Mouse (Mus musculus): ENCODE measurements around the gene H2al1n.
A peak's percentile ranks its signal among the peaks of the same experiment; 100 is the strongest.
"Not testable (repeated sequence)": the region's sequence is repeated elsewhere in the genome, so short reads cannot be mapped to it uniquely, and the experiment has no call there.

H2al1n gene

DNA sequence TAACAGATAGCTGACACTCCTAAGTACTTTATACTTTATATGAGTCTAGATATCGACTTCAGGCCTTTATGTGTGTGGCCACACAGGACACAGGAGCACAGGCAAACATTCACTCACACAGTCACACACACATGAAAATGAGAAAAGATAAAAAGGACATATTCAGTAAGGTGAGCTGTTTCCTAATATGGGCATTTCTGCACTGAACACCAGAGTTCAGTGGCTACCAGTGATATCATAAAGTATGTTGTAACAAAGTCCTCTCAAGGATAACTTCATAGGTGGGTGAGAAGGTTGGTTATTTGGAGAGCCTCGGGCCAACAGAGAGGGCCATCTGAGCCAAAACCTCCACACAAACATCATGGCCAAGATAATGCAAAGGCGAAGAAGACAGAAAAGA is at the start of gene H2al1n:
Gene H2al1n (plus strand): TSS at position 301 of the 400 bp plus-strand sequence.
- DNase-seq (ENCODE audit: low spot score in 2 of 2): not testable (repeated sequence)

- DNase-seq (ENCODE audit: low spot score in 2 of 2): no peak
These were observed 11.7 kb upstream of the H2al1n start for GRCm38 (mm10) chrX:14199284-14199683.

DNA sequence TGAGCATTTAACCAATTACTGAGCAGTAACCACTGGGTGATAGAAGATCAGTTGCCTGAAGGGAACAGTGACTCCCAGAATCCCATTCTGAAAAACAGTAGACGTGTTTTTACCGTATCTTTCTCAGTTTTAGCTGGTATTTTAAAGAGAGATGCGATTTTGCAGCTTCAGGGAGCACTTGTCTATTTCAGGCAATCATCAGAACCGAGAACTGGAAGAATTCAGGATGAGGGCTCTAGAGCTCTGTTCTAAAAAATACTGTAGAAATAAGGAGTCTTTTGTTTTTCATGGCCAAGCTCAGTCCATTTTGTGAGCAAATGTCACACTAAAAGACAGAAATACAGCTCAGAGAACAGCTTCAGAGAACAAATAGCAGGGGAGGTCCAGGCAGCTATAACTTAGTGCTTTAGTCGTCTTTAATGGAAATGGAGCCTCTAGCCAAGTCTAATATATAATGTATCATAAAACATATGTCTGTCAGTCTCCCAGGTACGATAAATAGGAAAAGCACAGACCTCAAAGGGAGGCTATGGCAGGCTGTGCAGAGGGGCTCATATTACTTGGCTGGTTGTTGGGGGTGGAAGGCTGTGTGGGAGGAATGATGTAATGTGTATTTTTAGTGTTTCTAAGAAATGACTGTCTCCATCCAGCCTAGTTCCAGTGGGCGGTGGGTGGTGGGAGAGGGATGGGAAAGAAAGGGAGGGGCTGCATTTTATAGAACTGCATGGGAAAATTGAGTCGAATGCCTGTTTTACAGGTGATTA is 4.7 kb upstream of the H2al1n start:
- DNase-seq (ENCODE audit: low spot score in 2 of 2): peak in 1 of 2 experiments; percentile 39

DNA sequence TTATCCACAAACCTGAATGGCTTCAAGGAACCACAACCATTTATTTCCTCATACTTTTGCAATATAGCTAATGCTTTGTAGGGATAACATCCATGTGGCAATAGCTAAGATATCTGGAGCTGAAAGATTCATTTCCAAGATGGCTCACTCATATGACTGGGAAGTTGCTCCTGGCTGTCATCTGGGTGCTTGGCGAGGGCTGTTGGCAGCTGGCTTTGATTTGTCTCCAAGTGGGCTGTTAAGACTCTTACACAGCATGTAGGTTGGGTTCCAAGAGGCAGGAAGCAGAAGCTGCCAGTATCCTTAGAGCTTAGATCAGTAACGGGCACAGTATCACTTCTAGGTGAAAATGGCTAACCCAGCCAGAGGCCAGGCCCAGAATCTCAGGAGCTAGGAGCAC is 18.3 kb downstream of the H2al1n start:
- DNase-seq (ENCODE audit: low spot score in 2 of 2): peak in 1 of 2 experiments; percentile 2

DNA sequence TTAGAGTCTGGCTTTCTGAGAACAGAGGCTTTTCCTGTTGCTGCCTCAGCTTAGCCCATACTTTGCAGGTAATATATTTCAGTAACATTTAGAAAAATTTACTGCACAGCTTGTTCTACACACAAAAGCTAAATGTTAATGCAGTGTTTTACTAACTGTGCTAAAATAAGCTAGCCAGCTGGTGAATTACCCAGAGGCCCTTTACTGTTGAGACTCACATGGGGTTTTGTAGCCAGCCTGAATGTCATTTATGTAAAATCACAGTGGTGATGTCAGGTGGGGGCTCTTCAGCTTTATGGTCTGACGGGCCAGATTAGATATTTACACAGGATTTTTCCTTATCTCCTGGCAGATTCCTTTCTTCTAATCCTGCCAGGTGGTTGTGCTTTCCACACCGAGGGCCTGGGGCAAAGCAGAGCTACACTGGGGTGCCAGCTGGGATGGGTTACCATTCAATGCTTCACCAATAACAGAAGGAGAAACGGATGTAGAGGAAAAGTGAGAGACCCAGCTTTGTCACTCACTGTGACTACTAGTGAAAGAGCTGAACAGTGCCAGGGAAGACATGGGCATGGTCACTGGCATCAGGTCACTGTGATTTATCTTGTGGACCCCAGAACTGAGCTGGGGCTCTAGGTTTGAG is 48.8 kb downstream of the H2al1n start:
- DNase-seq (ENCODE audit: low spot score in 2 of 2): peak in 1 of 2 experiments; percentile 30
